ENCODE assay signal across 12 mouse cellular contexts in the genomic region with DNA sequence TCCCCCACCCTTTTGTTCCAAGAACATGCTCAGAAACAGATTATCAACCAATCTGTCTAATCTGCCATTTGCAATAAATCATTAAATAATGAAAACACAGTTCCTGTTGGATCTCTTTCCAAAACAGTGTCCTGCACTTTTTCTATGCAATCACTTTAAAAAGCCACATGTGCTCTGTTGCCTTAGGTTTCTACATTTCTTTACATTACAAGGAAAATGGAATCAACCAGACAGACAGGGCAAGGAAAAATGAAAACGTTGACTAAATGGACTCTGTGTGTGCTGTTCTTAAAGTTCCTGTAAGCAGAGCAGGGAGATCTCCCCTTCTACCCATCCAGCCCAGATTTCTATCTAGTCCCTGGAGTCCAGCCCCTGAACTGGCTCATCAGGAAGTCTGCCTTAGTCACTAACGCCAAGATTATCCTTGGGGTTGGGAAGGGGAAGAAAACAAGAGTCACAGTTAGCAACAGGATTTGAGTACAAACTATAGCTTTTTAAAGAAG. TPM values are rescaled to one million over a fixed set of nuclear protein-coding genes. Genes with fewer than 3 reads are reported as not detected.
A peak's percentile ranks its signal among the peaks of the same experiment; 100 is the strongest.
DNase-seq lines count a peak whose midpoint lies in the region; ATAC-seq and TF ChIP-seq lines count a peak whose summit lies in the region.
"Had no signal": no experiment of that assay in that cellular context is flagged by ENCODE, and none has a peak within 500 bp of the region (broad histone marks: within the 10 kb centered on the region; RNA-seq: fewer than 3 reads in every experiment).

No protein-coding gene starts in this region.

- no peak for TF ChIP-seq POLR2A in bone marrow macrophage, adult 2 months (IDR thresholded peaks at IDR 0.05; ENCODE audit: borderline replicate concordance, low read depth, low read length)

- no peak for DNase-seq in heart, postnatal 0 days (ENCODE audit: low spot score)
- DNase-seq in heart, embryonic 10.5 days (ENCODE audit: low spot score): no peak
- DNase-seq in forebrain, postnatal 0 days: no peak
- DNase-seq in midbrain, postnatal 0 days (ENCODE audit: low spot score): no peak
- DNase-seq in gastrocnemius, adult 2 months: no peak
- no peak for DNase-seq in T-cell, adult 2 months (ENCODE audit: low spot score)
- DNase-seq: cerebellum, adult 9-10 months; kidney, adult 18-20 months had no signal

- TF ChIP-seq CTCF in heart, postnatal 0 days (IDR thresholded peaks at IDR 0.05; ENCODE audit: low read depth): no peak
- no peak for TF ChIP-seq CTCF in bone marrow macrophage, adult 2 months (IDR thresholded peaks at IDR 0.05; ENCODE audit: low read depth, low read length)
- no peak for TF ChIP-seq CTCF in forebrain, postnatal 0 days (IDR thresholded peaks at IDR 0.05; ENCODE audit: low read depth)
- TF ChIP-seq CTCF in midbrain, postnatal 0 days (IDR thresholded peaks at IDR 0.05): no peak
- TF ChIP-seq CTCF in gastrocnemius, adult 2 months (IDR thresholded peaks at IDR 0.05): no peak

- intact Hi-C loops in gastrocnemius, adult 2 months (cut with DNase I): no loop called here

- no peak for TF ChIP-seq EP300 in heart, postnatal 0 days (IDR thresholded peaks at IDR 0.05; ENCODE audit: low read depth)

- ATAC-seq in heart, postnatal 0 days (ENCODE audit: insufficient read depth, low read depth): no peak
- ATAC-seq in forebrain, postnatal 0 days: peak; percentile 17
- ATAC-seq in midbrain, postnatal 0 days (ENCODE audit: low FRiP score): no peak
- ATAC-seq in megakaryocyte progenitor cell, adult 5-6 weeks (replicated peaks; ENCODE audit: poor library complexity): no peak
- ATAC-seq: CD4-positive, CD25-positive, alpha-beta regulatory T cell, adult 4 months had no signal

- H3K4me1 ChIP-seq in heart, postnatal 0 days (ENCODE audit: control insufficient read depth, insufficient read depth): peaks cover 25% of the 10 kb centered on the region
- H3K4me1 ChIP-seq in heart, embryonic 10.5 days: peaks cover 19% of the 10 kb centered on the region
- peaks cover 46% of the 10 kb centered on the region for H3K4me1 ChIP-seq in bone marrow macrophage, adult 2 months (ENCODE audit: control insufficient read depth, insufficient read depth, low read length)
- H3K4me1 ChIP-seq in forebrain, postnatal 0 days (ENCODE audit: insufficient read depth): peaks cover 7% of the 10 kb centered on the region; the same call in 1 of the 2 replicates
- 0 out of 2 replicates have a peak, but pooled peaks cover 3% of the 10 kb centered on the region for H3K4me1 ChIP-seq in midbrain, postnatal 0 days (ENCODE audit: insufficient read depth, low read length)
- H3K4me1 ChIP-seq: limb, embryonic 12.5 days had no signal

- no peaks in the 10 kb centered on the region for H3K27me3 ChIP-seq in heart, postnatal 0 days (ENCODE audit: control insufficient read depth, insufficient read depth, low read length)
- H3K27me3 ChIP-seq in heart, embryonic 10.5 days (ENCODE audit: insufficient read depth, poor library complexity, severe bottlenecking): no peaks in the 10 kb centered on the region
- no peaks in the 10 kb centered on the region for H3K27me3 ChIP-seq in forebrain, postnatal 0 days (ENCODE audit: insufficient read depth, low read length)
- H3K27me3 ChIP-seq in midbrain, postnatal 0 days (ENCODE audit: insufficient read depth, low read length): no peaks in the 10 kb centered on the region
- H3K27me3 ChIP-seq: limb, embryonic 12.5 days had no signal

- no peak overlapping the region for H3K9ac ChIP-seq in heart, postnatal 0 days (replicated peaks; ENCODE audit: low read depth, low read length)
- no peak overlapping the region for H3K9ac ChIP-seq in forebrain, postnatal 0 days
- H3K9ac ChIP-seq in midbrain, postnatal 0 days (replicated peaks; ENCODE audit: low read length, poor library complexity, severe bottlenecking): no peak overlapping the region
- H3K9ac ChIP-seq: limb, embryonic 12.5 days had no signal

- H3K36me3 ChIP-seq in heart, postnatal 0 days (replicated peaks; ENCODE audit: control insufficient read depth, insufficient read depth, low read length): no peaks in the 10 kb centered on the region
- 0 out of 2 replicates have a peak, but pooled peaks cover 11% of the 10 kb centered on the region for H3K36me3 ChIP-seq in heart, embryonic 10.5 days
- H3K36me3 ChIP-seq in forebrain, postnatal 0 days (ENCODE audit: insufficient read depth): no peaks in the 10 kb centered on the region
- no peaks in the 10 kb centered on the region for H3K36me3 ChIP-seq in midbrain, postnatal 0 days (ENCODE audit: insufficient read depth, low read length)

- peak overlapping the region; percentile 58 for H3K27ac ChIP-seq in heart, postnatal 0 days (ENCODE audit: low read depth)
- no peak overlapping the region for H3K27ac ChIP-seq in heart, embryonic 10.5 days
- H3K27ac ChIP-seq in bone marrow macrophage, adult 2 months (ENCODE audit: insufficient read depth, low read depth, low read length): peak overlapping the region; percentile 59
- H3K27ac ChIP-seq in forebrain, postnatal 0 days (ENCODE audit: low read depth, low read length): peak overlapping the region; percentile 62
- H3K27ac ChIP-seq in midbrain, postnatal 0 days (ENCODE audit: low read depth, low read length): peak overlapping the region; percentile 67
- H3K27ac ChIP-seq in gastrocnemius, adult 2 months: no peak overlapping the region
- H3K27ac ChIP-seq: limb, embryonic 12.5 days had no signal

- H3K9me3 ChIP-seq in heart, postnatal 0 days (replicated peaks; ENCODE audit: control insufficient read depth, low read length): no peaks in the 10 kb centered on the region
- no peaks in the 10 kb centered on the region for H3K9me3 ChIP-seq in heart, embryonic 10.5 days
- H3K9me3 ChIP-seq in forebrain, postnatal 0 days (ENCODE audit: low read length): no peaks in the 10 kb centered on the region
- no peaks in the 10 kb centered on the region for H3K9me3 ChIP-seq in midbrain, postnatal 0 days (ENCODE audit: low read length)
- H3K9me3 ChIP-seq: limb, embryonic 12.5 days had no signal

- no peak overlapping the region for H3K4me2 ChIP-seq in heart, postnatal 0 days (ENCODE audit: low read depth, low read length)
- peak overlapping the region; percentile 17; the same call in 1 of the 2 replicates for H3K4me2 ChIP-seq in forebrain, postnatal 0 days (ENCODE audit: low read depth)
- H3K4me2 ChIP-seq in midbrain, postnatal 0 days (ENCODE audit: low read depth, low read length, poor library complexity, severe bottlenecking): no peak overlapping the region
- H3K4me2 ChIP-seq: limb, embryonic 12.5 days had no signal

- H3K4me3 ChIP-seq in heart, postnatal 0 days (ENCODE audit: low read depth, low read length): no peak overlapping the region
- no peak overlapping the region for H3K4me3 ChIP-seq in heart, embryonic 10.5 days
- H3K4me3 ChIP-seq in bone marrow macrophage, adult 2 months (ENCODE audit: insufficient read depth, low read length): no peak overlapping the region
- H3K4me3 ChIP-seq in forebrain, postnatal 0 days (ENCODE audit: low read depth, low read length): no peak overlapping the region
- H3K4me3 ChIP-seq in midbrain, postnatal 0 days (ENCODE audit: low read depth, low read length): no peak overlapping the region
- H3K4me3 ChIP-seq in gastrocnemius, adult 2 months: no peak overlapping the region
- H3K4me3 ChIP-seq: limb, embryonic 12.5 days had no signal

- 29% methylated on average over 2 of the region's 2 CpGs for WGBS in heart, postnatal 0 days
- WGBS in heart, embryonic 10.5 days: 38% methylated on average over 2 of the region's 2 CpGs
- 9% methylated on average over 2 of the region's 2 CpGs for WGBS in forebrain, postnatal 0 days
- WGBS in midbrain, postnatal 0 days: 5% methylated on average over 2 of the region's 2 CpGs

RNA-seq across cellular contexts. Expression of gene Ehmt1, which starts 13.7 kb away (rescaled TPM):
- 36.8 and 49.8 TPM in 2 replicates for total RNA-seq in heart, postnatal 0 days (2014; rRNA removed; ENCODE audit: low replicate concordance)
- polyA plus RNA-seq in heart, postnatal 0 days (2015; fragmentation: Nextera tagmentation; extraction: Ambion mirVana): 30.6 and 34.7 TPM in 2 replicates
- polyA plus RNA-seq in heart, embryonic 10.5 days (2016; fragmentation: Nextera tagmentation; extraction: Ambion mirVana): 73.0 and 85.4 TPM in 2 replicates
- 29.9 and 32.9 TPM in 2 replicates for polyA plus RNA-seq in bone marrow macrophage, adult 2 months (2012; ENCODE audit: insufficient read depth, insufficient read length, missing spikeins)
- 72.4 and 89.4 TPM in 2 replicates for total RNA-seq in forebrain, postnatal 0 days (2014; rRNA removed)
- polyA plus RNA-seq in forebrain, postnatal 0 days (2015; fragmentation: Nextera tagmentation; extraction: Ambion mirVana): 44.2 and 72.1 TPM in 2 replicates
- total RNA-seq in midbrain, postnatal 0 days (2014; rRNA removed): 67.8 and 71.0 TPM in 2 replicates
- 55.3 and 63.3 TPM in 2 replicates for polyA plus RNA-seq in midbrain, postnatal 0 days (2015; fragmentation: Nextera tagmentation; extraction: Ambion mirVana)
- 10 to 100 TPM; 28.3 to 29.0 TPM for total RNA-seq in gastrocnemius, adult 2 months (2021)
- 34.4 and 36.7 TPM in 2 replicates for total RNA-seq in megakaryocyte progenitor cell, adult 5-6 weeks (2015)
- total RNA-seq in megakaryocyte progenitor cell, adult 5-6 weeks (2017): 63.1 and 87.0 TPM in 2 replicates

RNA-seq across cellular contexts. Expression of gene Arrdc1, which starts 29.3 kb away (rescaled TPM):
- 11.9 and 23.9 TPM in 2 replicates for total RNA-seq in heart, postnatal 0 days (2014; rRNA removed; ENCODE audit: low replicate concordance)
- polyA plus RNA-seq in heart, postnatal 0 days (2015; fragmentation: Nextera tagmentation; extraction: Ambion mirVana): 10.2 and 12.2 TPM in 2 replicates
- 15.3 and 19.5 TPM in 2 replicates for polyA plus RNA-seq in heart, embryonic 10.5 days (2016; fragmentation: Nextera tagmentation; extraction: Ambion mirVana)
- polyA plus RNA-seq in bone marrow macrophage, adult 2 months (2012; ENCODE audit: insufficient read depth, insufficient read length, missing spikeins): 97.6 and 102 TPM in 2 replicates
- total RNA-seq in forebrain, postnatal 0 days (2014; rRNA removed): 44.3 and 44.4 TPM in 2 replicates
- 35.3 and 37.8 TPM in 2 replicates for polyA plus RNA-seq in forebrain, postnatal 0 days (2015; fragmentation: Nextera tagmentation; extraction: Ambion mirVana)
- total RNA-seq in midbrain, postnatal 0 days (2014; rRNA removed): 55.7 and 62.3 TPM in 2 replicates
- polyA plus RNA-seq in midbrain, postnatal 0 days (2015; fragmentation: Nextera tagmentation; extraction: Ambion mirVana): 44.7 and 46.9 TPM in 2 replicates
- total RNA-seq in gastrocnemius, adult 2 months (2021): 1 to 10 TPM; 1.9 to 2.8 TPM
- total RNA-seq in megakaryocyte progenitor cell, adult 5-6 weeks (2015): 24.5 and 29.2 TPM in 2 replicates
- total RNA-seq in megakaryocyte progenitor cell, adult 5-6 weeks (2017): 48.3 and 58.9 TPM in 2 replicates

RNA-seq across cellular contexts. Expression of gene Zmynd19, which starts 43.9 kb away (rescaled TPM):
- total RNA-seq in heart, postnatal 0 days (2014; rRNA removed; ENCODE audit: low replicate concordance): 5.9 and 21.3 TPM in 2 replicates
- polyA plus RNA-seq in heart, postnatal 0 days (2015; fragmentation: Nextera tagmentation; extraction: Ambion mirVana): 5.6 and 6.0 TPM in 2 replicates
- 16.8 and 20.8 TPM in 2 replicates for polyA plus RNA-seq in heart, embryonic 10.5 days (2016; fragmentation: Nextera tagmentation; extraction: Ambion mirVana)
- polyA plus RNA-seq in bone marrow macrophage, adult 2 months (2012; ENCODE audit: insufficient read depth, insufficient read length, missing spikeins): 6.5 and 7.6 TPM in 2 replicates
- total RNA-seq in forebrain, postnatal 0 days (2014; rRNA removed): 34.9 and 39.9 TPM in 2 replicates
- polyA plus RNA-seq in forebrain, postnatal 0 days (2015; fragmentation: Nextera tagmentation; extraction: Ambion mirVana): 19.2 and 21.9 TPM in 2 replicates
- 33.7 and 36.4 TPM in 2 replicates for total RNA-seq in midbrain, postnatal 0 days (2014; rRNA removed)
- polyA plus RNA-seq in midbrain, postnatal 0 days (2015; fragmentation: Nextera tagmentation; extraction: Ambion mirVana): 21.4 TPM in 2 replicates
- 10 to 100 TPM; 20.6 to 21.2 TPM for total RNA-seq in gastrocnemius, adult 2 months (2021)
- total RNA-seq in megakaryocyte progenitor cell, adult 5-6 weeks (2015): 16.0 and 19.1 TPM in 2 replicates
- 42.9 and 62.2 TPM in 2 replicates for total RNA-seq in megakaryocyte progenitor cell, adult 5-6 weeks (2017)

RNA-seq across cellular contexts. Expression of gene Dph7, which starts 56.5 kb away (rescaled TPM):
- total RNA-seq in heart, postnatal 0 days (2014; rRNA removed; ENCODE audit: low replicate concordance): 17.7 and 24.8 TPM in 2 replicates
- 10.2 and 11.7 TPM in 2 replicates for polyA plus RNA-seq in heart, postnatal 0 days (2015; fragmentation: Nextera tagmentation; extraction: Ambion mirVana)
- 20.1 and 27.6 TPM in 2 replicates for polyA plus RNA-seq in heart, embryonic 10.5 days (2016; fragmentation: Nextera tagmentation; extraction: Ambion mirVana)
- 8.2 and 8.7 TPM in 2 replicates for polyA plus RNA-seq in bone marrow macrophage, adult 2 months (2012; ENCODE audit: insufficient read depth, insufficient read length, missing spikeins)
- total RNA-seq in forebrain, postnatal 0 days (2014; rRNA removed): 42.9 and 54.0 TPM in 2 replicates
- 40.8 and 45.1 TPM in 2 replicates for polyA plus RNA-seq in forebrain, postnatal 0 days (2015; fragmentation: Nextera tagmentation; extraction: Ambion mirVana)
- 37.2 and 43.8 TPM in 2 replicates for total RNA-seq in midbrain, postnatal 0 days (2014; rRNA removed)
- 37.1 and 39.6 TPM in 2 replicates for polyA plus RNA-seq in midbrain, postnatal 0 days (2015; fragmentation: Nextera tagmentation; extraction: Ambion mirVana)
- 1 to 10 TPM; 3.4 to 3.8 TPM for total RNA-seq in gastrocnemius, adult 2 months (2021)
- total RNA-seq in megakaryocyte progenitor cell, adult 5-6 weeks (2015): 20.8 TPM in 2 replicates
- 15.5 and 26.2 TPM in 2 replicates for total RNA-seq in megakaryocyte progenitor cell, adult 5-6 weeks (2017)

Comparison
In these comparisons a context has a peak if more than half of its experiments do, and no peak if none do; other contexts are left out.
1. H3K27ac ChIP-seq: peak in heart, postnatal 0 days (single experiment), bone marrow macrophage, adult 2 months (single experiment), forebrain, postnatal 0 days (single experiment) and midbrain, postnatal 0 days (single experiment); none in heart, embryonic 10.5 days (single experiment) and gastrocnemius, adult 2 months (single experiment).